Comparison of ENCODE assay signal across 9 mouse cellular contexts in the genomic region with DNA sequence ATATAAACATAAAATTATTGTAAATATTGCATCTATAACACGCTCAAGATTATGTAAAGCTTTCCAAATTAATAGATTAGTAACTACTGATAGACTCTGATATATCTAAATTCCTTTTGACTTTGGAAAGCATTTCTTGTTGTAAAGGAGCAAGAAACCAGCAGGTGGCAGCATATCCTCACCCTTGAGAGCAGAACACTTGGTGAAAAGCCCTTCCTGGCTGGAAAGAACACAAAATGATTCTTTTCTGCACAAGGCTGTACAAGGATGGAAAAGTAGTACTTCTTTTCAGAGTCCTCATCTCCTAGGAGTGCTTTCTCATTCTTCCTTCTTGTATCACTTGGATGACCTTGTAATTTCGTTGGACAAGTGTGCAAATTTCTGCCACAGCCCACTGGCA.
DNase-seq lines count a peak whose midpoint lies in the region; ATAC-seq and TF ChIP-seq lines count a peak whose summit lies in the region.
"Had no signal": no experiment of that assay in that cellular context is flagged by ENCODE, and none has a peak within 500 bp of the region (broad histone marks: within the 10 kb centered on the region; RNA-seq: fewer than 3 reads in every experiment).

No protein-coding gene starts in this region.

- no peak overlapping the region for H3K4me3 ChIP-seq in lung, postnatal 0 days (ENCODE audit: low read depth, low read length)
- H3K4me3 ChIP-seq: neural tube, embryonic 12.5 days had no signal

- no peak for TF ChIP-seq EP300 in lung, postnatal 0 days (IDR thresholded peaks at IDR 0.05)

- 7% methylated on average over 2 of the region's 2 CpGs for WGBS in lung, postnatal 0 days

- ATAC-seq in lung, postnatal 0 days: no peak
- ATAC-seq in megakaryocyte, adult 5-6 weeks (ENCODE audit: poor library complexity, severe bottlenecking): no peak

- H3K27me3 ChIP-seq in lung, postnatal 0 days (replicated peaks; ENCODE audit: insufficient read depth, low read length): no peaks in the 10 kb centered on the region
- H3K27me3 ChIP-seq: neural tube, embryonic 12.5 days had no signal

- H3K9me3 ChIP-seq in lung, postnatal 0 days (ENCODE audit: low read length): no peaks in the 10 kb centered on the region
- H3K9me3 ChIP-seq: neural tube, embryonic 12.5 days had no signal

- TF ChIP-seq CTCF in lung, postnatal 0 days (IDR thresholded peaks at IDR 0.05): peak; percentile 68

- H3K9ac ChIP-seq in lung, postnatal 0 days (replicated peaks; ENCODE audit: low read depth): no peak overlapping the region
- H3K9ac ChIP-seq: neural tube, embryonic 12.5 days had no signal

- H3K4me2 ChIP-seq in lung, postnatal 0 days (replicated peaks; ENCODE audit: low read depth, low read length): no peak overlapping the region
- H3K4me2 ChIP-seq: neural tube, embryonic 12.5 days had no signal

- peak; percentile 23 for DNase-seq in thymus, postnatal 4 days
- no peak for DNase-seq in thymus, postnatal 36 days
- peak; percentile 22 to 44 for DNase-seq in adrenal gland, postnatal 4 days (ENCODE audit: low spot score in 2 of 2)
- peak; percentile 4 for DNase-seq in fibroblast of lung, adult 2 months (ENCODE audit: low read depth)
- peak; percentile 54 for DNase-seq in kidney, postnatal 14 days
- DNase-seq in lung, postnatal 0 days (ENCODE audit: low spot score): peak; percentile 53
- peak; percentile 51 for DNase-seq in right cerebral cortex, postnatal 25 days

- H3K27ac ChIP-seq in lung, postnatal 0 days (ENCODE audit: low read length): no peak overlapping the region
- H3K27ac ChIP-seq: neural tube, embryonic 12.5 days had no signal

- H3K36me3 ChIP-seq in lung, postnatal 0 days (ENCODE audit: insufficient read depth, low read length): no peaks in the 10 kb centered on the region
- H3K36me3 ChIP-seq: neural tube, embryonic 12.5 days had no signal

- no peaks in the 10 kb centered on the region for H3K4me1 ChIP-seq in lung, postnatal 0 days (ENCODE audit: insufficient read depth, low read depth, low read length)
- H3K4me1 ChIP-seq: neural tube, embryonic 12.5 days had no signal

Comparison
In these comparisons a context has a peak if more than half of its experiments do, and no peak if none do; other contexts are left out.
1. DNase-seq: peak in thymus, postnatal 4 days (single experiment), adrenal gland, postnatal 4 days (2 of 2), fibroblast of lung, adult 2 months (single experiment), kidney, postnatal 14 days (single experiment), lung, postnatal 0 days (single experiment) and right cerebral cortex, postnatal 25 days (single experiment); none in thymus, postnatal 36 days (0 of 2).